Mouse (Mus musculus) neural tube, embryonic 12.5 days (tissue): ENCODE results near the gene Unc13c. TPM values are rescaled to one million over a fixed set of nuclear protein-coding genes. Genes with fewer than 3 reads are reported as not detected.

ENCODE experiments used
- ATAC-seq: fragments of 200-750 bp; cut with Nextera tagmentation; 2 replicates; pipeline ENCODE4 v1.8.0; 2017; ENCODE audit warnings: low read depth, mild to moderate bottlenecking, moderate TSS enrichment, moderate library complexity; ENCODE audit not compliant: low FRiP score
- H3K27ac ChIP-seq: fragments of 300-500 bp; sonication (generic); 2 replicates; pipeline ENCODE4 v1.5.1; 2016
- H3K27me3 ChIP-seq: fragments of 300-500 bp; sonication (generic); replicated peaks from 2 replicates; pipeline ENCODE4 v1.6.1; 2016; ENCODE audit warnings: mild to moderate bottlenecking
- H3K36me3 ChIP-seq: fragments of 300-500 bp; sonication (generic); 2 replicates; pipeline ENCODE4 v1.6.1; 2016; ENCODE audit warnings: mild to moderate bottlenecking
- H3K4me1 ChIP-seq: fragments of 300-500 bp; sonication (generic); 2 replicates; pipeline ENCODE4 v1.6.1; 2016
- H3K4me2 ChIP-seq: fragments of 300-500 bp; sonication (generic); replicated peaks from 2 replicates; pipeline ENCODE4 v1.6.1; 2016; ENCODE audit warnings: mild to moderate bottlenecking
- H3K4me3 ChIP-seq: fragments of 300-500 bp; sonication (generic); 2 replicates; pipeline ENCODE4 v1.5.1; 2016
- H3K9ac ChIP-seq: fragments of 300-500 bp; sonication (generic); 2 replicates; pipeline ENCODE4 v1.6.1; 2016; ENCODE audit warnings: mild to moderate bottlenecking
- H3K9me3 ChIP-seq: fragments of 300-500 bp; sonication (generic); 2 replicates; pipeline ENCODE4 v1.6.1; 2016; ENCODE audit warnings: mild to moderate bottlenecking
- WGBS: fragments of 180-500 bp; shearing (Covaris S2); methylation state at CpG from one replicate; pipeline ENCODE4 v1.1.7; 2016; 5-methylcytosine and 5-hydroxymethylcytosine counted together
- polyA plus RNA-seq: library from polyadenylated mRNA; unstranded; fragments of >200 nt; fragmentation: Nextera tagmentation; extraction: Ambion mirVana; gene quantifications from 2 replicates; pipeline ENCODE4 v1.2.1, GENCODE M21; 2016

The Unc13c gene
- polyA plus RNA-seq, 1 experiment from 2014 or later: 0.67 TPM

DNA sequence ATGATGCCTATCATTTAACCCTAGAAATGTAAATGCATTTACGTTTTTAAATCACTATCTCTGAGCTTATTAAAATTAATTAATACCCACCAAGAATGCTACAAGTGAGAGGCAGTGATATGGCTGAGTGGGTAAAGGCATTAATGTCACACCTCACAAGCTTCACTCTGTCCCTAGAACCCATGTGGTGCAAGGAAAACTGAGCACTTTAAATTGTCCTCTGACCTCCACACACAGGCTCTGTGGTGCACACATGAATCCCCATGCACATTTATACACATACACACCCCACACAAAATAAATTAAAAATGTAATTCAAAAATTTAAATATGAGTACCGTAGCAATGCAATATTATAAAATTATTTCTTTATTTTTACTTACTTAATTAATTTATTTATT is 287.2 kb downstream of the Unc13c start:
- Histone ChIP-seq H3K4me1 (no peaks in the 10 kb centered on the region), H3K9me3 (no peaks in the 10 kb centered on the region), H3K27me3 (no peaks in the 10 kb centered on the region), H3K9ac (no peak overlapping the region), H3K27ac (no peak overlapping the region), H3K36me3 (no peaks in the 10 kb centered on the region), H3K4me2 (no peak overlapping the region), H3K4me3 (no peak overlapping the region)
- 92% methylated on average over 2 of the region's 2 CpGs for WGBS
- no peak for ATAC-seq

DNA sequence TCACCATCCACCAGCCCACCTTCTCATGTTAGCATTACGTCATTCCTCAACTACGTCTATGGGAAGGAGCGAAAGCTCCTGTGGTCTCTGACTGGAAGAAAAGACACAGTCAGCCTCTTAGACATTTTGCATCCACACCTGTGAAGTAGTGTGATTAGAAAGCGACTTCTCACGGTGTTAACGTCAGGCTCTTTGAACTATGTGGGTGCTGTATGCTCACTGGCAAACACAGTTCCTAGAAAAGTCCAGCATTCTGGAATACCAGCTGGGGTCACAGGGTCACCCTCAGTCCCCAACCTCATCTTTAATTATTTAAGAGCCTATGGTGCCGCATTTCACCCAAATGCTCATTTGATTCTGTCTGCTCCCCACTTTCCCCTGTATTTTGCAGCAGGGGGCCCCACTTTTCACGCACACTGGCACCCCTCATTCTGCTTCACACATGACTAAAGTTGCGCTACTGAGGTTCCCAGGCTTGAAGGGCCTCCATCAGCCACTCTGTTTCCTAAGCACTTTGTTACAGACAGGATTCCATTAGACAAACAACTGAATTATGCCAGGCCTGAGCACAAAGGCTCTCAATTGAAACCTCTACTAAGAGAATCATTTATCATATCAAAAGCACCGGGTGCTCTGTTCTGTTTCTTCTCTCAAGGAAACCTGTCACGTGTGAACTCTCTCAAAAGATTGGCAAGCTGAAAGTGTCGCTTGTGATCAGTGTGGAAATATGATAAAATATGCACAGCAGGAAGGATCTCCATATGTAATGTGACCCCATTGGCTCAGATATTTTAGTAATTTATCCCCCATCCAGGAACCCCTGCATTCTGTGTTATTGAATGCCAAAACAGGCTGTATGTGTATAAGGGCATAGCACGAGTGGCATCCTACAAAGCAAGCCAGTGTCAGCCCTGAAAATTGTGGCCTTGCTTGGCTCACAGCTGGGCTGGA is 287.9 kb downstream of the Unc13c start:
- no peaks in the 10 kb centered on the region for H3K27me3 ChIP-seq
- H3K4me2 ChIP-seq: no peak overlapping the region
- H3K27ac ChIP-seq: no peak overlapping the region
- no peak overlapping the region for H3K9ac ChIP-seq
- no peaks in the 10 kb centered on the region for H3K36me3 ChIP-seq
- H3K4me3 ChIP-seq: no peak overlapping the region
- 68% methylated on average over 13 of the region's 13 CpGs for WGBS
- no peaks in the 10 kb centered on the region for H3K4me1 ChIP-seq
- ATAC-seq: no peak
- no peaks in the 10 kb centered on the region for H3K9me3 ChIP-seq

DNA sequence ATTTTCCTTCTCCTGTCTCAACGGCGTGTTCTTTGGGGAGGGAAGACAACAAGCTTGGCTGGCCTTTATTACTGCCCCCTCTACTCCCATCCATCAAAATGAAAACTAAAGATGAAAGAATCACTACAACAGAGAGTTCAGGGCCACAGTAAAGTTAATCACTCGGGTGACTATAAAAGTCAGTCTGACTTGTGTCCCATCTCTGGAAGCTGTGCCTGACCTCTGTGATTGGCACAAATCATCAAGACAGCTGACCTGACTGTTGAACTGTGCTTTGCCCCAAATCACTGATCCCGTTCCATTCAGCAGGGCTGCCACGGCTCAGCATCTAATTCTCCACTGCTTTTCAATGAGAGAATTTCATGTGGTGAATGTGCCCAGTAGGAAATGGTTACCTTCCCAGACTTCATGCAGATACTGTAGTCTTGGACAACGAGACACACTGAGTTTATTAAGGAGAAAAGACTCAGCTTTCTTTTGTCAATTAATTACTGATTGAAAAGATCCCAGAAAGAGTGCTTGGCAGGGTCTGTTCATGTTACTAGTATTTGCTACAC is 297.0 kb downstream of the Unc13c start:
- no peak for ATAC-seq
- Histone ChIP-seq H3K9ac (no peak overlapping the region), H3K27me3 (no peaks in the 10 kb centered on the region), H3K4me2 (no peak overlapping the region), H3K4me1 (no peaks in the 10 kb centered on the region), H3K36me3 (no peaks in the 10 kb centered on the region), H3K9me3 (no peaks in the 10 kb centered on the region), H3K27ac (no peak overlapping the region), H3K4me3 (no peak overlapping the region)
- 13% methylated on average over 6 of the region's 6 CpGs for WGBS

DNA sequence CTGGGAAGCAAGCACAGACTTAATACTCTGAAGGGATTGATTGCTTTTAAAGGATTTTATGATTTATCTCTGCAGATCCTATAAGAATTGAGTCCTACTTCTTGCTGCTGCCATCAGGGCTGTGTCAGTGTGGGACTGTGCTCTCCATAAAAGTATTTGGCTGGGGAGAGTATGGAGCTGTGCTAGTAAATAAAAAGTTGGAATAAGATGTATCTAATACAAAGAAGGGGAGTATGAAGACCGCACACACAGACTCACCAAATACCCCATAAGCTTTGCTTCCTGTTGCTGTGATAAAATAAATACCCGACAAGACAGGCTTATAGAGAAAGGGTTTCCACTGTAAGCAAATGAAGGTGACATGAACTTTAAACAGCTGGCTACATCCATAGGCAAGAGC is 298.7 kb downstream of the Unc13c start:
- H3K9ac ChIP-seq: no peak overlapping the region

DNA sequence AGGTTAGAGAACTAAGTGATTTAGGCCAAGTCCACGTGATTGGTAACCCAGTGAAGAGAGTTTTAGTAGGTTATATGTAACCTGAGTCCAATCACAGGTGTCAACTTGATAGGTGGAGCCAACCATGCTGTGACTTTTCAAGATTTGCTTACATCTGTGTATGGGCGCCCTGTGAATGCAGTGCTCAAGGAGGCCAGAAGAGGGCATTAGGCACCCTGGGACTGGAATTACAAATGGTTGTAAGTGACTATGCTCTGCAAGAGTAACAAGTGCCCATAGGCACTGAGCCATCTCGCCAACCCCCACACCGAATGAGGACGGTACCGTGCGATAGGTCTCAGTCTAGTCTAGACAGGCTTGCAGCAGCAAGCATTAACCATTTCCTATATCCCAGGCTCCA is 305.9 kb downstream of the Unc13c start:
- no peaks in the 10 kb centered on the region for H3K27me3 ChIP-seq
- no peak overlapping the region for H3K9ac ChIP-seq
- H3K4me2 ChIP-seq: no peak overlapping the region
- no peak for ATAC-seq
- 89% methylated on average over 7 of the region's 7 CpGs for WGBS
- no peak overlapping the region for H3K4me3 ChIP-seq
- H3K4me1 ChIP-seq: peaks cover 8% of the 10 kb centered on the region; the same call in 1 of the 2 replicates
- no peaks in the 10 kb centered on the region for H3K36me3 ChIP-seq
- H3K27ac ChIP-seq: no peak overlapping the region
- H3K9me3 ChIP-seq: no peaks in the 10 kb centered on the region

More for the DNA sequence above, 298.7 kb downstream of the Unc13c start:
- H3K9me3 ChIP-seq: no peaks in the 10 kb centered on the region
- no peaks in the 10 kb centered on the region for H3K27me3 ChIP-seq
- no peaks in the 10 kb centered on the region for H3K36me3 ChIP-seq
- H3K4me3 ChIP-seq: no peak overlapping the region
- no peaks in the 10 kb centered on the region for H3K4me1 ChIP-seq
- 85% methylated on average over 2 of the region's 2 CpGs for WGBS
- H3K4me2 ChIP-seq: no peak overlapping the region
- no peak overlapping the region for H3K27ac ChIP-seq
- no peak for ATAC-seq

DNA sequence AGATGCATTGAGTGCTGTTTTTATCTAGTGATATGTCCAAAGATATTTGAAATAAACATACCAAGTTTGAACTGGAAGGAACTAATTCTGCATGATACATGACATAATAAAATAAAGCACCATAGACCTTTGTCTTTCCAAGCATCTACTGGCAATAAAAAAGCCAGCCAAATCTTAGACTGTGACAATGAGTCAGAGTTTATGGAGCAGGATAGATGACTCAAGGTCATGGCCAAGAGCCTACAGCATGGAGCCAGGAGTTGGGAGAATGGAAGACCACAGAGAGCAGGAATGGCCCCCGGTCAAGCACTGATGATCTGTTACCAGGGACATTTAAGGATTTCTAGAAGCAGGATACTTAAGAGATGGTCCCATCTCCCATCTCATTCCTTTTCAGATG is 319.7 kb downstream of the Unc13c start:
- Histone ChIP-seq H3K9me3 (no peaks in the 10 kb centered on the region), H3K36me3 (no peaks in the 10 kb centered on the region), H3K9ac (no peak overlapping the region), H3K4me3 (no peak overlapping the region), H3K27ac (no peak overlapping the region), H3K27me3 (no peaks in the 10 kb centered on the region), H3K4me1 (no peaks in the 10 kb centered on the region), H3K4me2 (no peak overlapping the region)
- no peak for ATAC-seq
- WGBS: 94% methylated on average over 1 of the region's 1 CpGs

DNA sequence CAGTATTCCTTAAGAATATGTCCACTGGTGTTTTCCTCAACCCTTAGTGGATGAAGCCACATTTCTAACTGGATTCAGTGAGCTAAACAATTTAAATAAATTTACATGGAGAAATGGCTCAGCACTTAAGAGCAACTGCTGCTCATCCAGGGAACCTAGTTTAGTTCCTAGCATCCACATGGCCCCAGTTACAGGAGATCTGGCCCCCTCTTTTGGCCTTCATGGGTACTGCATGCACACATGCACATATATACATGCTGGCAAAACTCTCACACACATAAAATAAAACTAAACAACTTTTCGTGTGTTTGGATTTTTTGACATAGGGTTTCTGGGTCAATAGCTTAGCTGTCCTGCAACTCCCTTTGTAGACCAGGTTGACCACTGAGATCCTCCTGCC is 330.6 kb downstream of the Unc13c start:
- Histone ChIP-seq H3K4me2 (no peak overlapping the region), H3K27me3 (no peaks in the 10 kb centered on the region), H3K36me3 (no peaks in the 10 kb centered on the region), H3K27ac (no peak overlapping the region), H3K9ac (no peak overlapping the region), H3K9me3 (no peaks in the 10 kb centered on the region), H3K4me1 (no peaks in the 10 kb centered on the region), H3K4me3 (no peak overlapping the region)
- no peak for ATAC-seq
- WGBS: 97% methylated on average over 1 of the region's 1 CpGs

DNA sequence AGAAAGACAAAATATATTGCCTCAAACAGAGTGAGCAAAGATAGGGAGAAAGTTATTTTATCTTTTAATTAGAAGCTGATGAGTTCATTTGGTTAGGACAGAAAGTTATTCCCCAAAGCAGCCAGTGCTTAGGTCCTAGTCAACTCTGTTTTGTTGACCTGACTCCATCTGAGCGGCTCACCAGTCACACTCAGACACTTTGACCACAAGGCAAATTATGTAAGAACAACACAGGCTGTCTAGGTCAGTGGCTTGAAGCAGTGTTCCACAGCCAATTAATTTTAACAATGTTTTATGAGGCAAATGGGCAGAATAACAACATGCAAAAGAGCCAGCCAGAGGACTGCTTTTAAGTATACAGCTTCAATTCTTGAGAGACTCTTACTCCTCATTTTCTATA is 343.6 kb downstream of the Unc13c start:
- H3K9ac ChIP-seq: no peak overlapping the region
- no peaks in the 10 kb centered on the region for H3K27me3 ChIP-seq
- H3K4me2 ChIP-seq: no peak overlapping the region
- H3K27ac ChIP-seq: no peak overlapping the region
- H3K9me3 ChIP-seq: no peaks in the 10 kb centered on the region
- WGBS: 67% methylated on average over 1 of the region's 1 CpGs
- H3K36me3 ChIP-seq: no peaks in the 10 kb centered on the region
- no peak for ATAC-seq
- no peak overlapping the region for H3K4me3 ChIP-seq
- no peaks in the 10 kb centered on the region for H3K4me1 ChIP-seq

DNA sequence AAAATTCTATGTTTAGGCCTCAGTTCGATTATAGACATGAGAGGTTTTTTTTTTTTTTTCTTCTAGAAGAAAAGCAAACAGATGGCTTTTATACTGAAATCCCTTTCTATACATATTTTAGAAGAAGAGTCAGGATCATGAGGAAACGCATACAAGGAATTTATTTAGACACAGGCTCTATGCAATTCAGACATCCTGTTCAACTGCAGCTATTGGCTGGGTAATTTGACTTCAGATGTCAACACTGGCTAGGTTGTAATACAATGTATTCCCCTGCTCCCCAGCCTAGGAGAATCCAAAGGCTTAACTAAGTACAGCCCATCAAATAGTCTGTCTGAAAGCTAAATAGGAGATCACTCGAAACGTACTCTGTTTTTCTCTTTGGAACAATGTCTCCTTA is 355.9 kb downstream of the Unc13c start:
- H3K9ac ChIP-seq: no peak overlapping the region
- no peak overlapping the region for H3K4me3 ChIP-seq
- no peak overlapping the region for H3K4me2 ChIP-seq
- H3K27me3 ChIP-seq: no peaks in the 10 kb centered on the region
- H3K9me3 ChIP-seq: no peaks in the 10 kb centered on the region
- ATAC-seq: no peak
- no peak overlapping the region for H3K27ac ChIP-seq
- H3K36me3 ChIP-seq: no peaks in the 10 kb centered on the region
- no peaks in the 10 kb centered on the region for H3K4me1 ChIP-seq
- WGBS: 84% methylated on average over 4 of the region's 4 CpGs

DNA sequence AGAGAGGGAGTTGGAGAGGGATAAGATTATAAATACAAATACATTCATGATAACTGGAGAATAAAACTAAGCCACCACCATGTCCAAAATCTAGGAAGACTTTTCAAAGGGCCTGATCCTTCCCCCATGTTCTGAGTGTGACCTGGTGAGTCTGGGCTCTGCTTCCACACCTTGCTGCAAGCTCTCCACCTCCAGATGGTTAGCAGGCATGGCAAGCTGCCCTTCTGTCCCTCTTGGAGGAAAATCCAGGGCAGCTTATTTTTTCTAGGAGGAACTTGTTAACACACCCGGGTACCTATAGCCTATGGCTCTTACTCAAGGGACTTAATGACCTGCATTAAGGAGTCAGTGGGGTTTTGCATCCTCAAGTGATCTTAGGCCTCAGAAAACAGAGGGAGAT is 364.8 kb downstream of the Unc13c start:
- H3K4me3 ChIP-seq: no peak overlapping the region
- H3K4me1 ChIP-seq: no peaks in the 10 kb centered on the region
- no peak overlapping the region for H3K9ac ChIP-seq
- H3K27ac ChIP-seq: no peak overlapping the region
- H3K9me3 ChIP-seq: no peaks in the 10 kb centered on the region
- H3K4me2 ChIP-seq: no peak overlapping the region
- no peaks in the 10 kb centered on the region for H3K27me3 ChIP-seq
- 75% methylated on average over 1 of the region's 1 CpGs for WGBS
- no peak for ATAC-seq
- H3K36me3 ChIP-seq: no peaks in the 10 kb centered on the region

DNA sequence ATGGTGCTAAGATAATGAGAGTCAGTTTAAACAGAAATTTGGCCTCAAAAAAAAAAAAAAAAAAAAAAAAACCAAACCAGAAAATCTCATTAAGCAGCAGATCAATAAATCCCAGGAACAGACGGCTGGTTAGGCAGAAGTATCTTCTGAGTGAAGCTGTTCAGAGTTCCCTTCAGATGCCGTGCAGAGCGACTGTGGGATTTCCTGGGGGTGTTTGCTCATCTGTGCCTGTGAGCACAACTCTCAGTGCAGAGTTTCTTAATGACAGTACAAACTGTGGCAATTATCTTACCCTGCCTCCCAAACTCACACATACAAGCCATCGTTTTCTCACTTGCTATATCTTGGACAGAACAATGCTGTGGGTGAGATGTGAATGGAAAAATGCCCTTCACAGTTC is 403.2 kb downstream of the Unc13c start:
- Histone ChIP-seq H3K9me3 (0 out of 2 replicates have a peak, but pooled peaks cover 4% of the 10 kb centered on the region), H3K4me1 (no peaks in the 10 kb centered on the region), H3K36me3 (no peaks in the 10 kb centered on the region), H3K27me3 (no peaks in the 10 kb centered on the region), H3K9ac (no peak overlapping the region), H3K4me2 (no peak overlapping the region), H3K4me3 (no peak overlapping the region), H3K27ac (no peak overlapping the region)
- no peak for ATAC-seq
- 64% methylated on average over 4 of the region's 4 CpGs for WGBS

DNA sequence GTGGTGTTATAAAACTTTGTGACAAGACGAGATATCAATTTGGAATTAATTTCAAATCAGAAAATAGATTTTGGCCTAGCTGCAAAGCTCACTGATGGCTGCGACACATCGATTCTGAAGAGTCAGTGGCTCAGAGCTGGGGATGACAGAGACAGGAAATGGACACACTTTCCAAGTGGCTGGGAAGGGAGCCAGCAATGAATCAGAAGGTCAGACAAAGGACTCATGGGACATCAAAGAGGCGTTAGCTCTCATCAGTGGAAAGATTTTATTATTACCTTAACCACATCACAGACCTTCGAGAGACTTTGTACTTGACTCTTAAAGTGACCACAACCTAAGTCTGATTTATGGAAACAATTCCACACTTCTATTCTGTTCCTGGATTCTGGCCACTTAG is 408.7 kb downstream of the Unc13c start:
- WGBS: 56% methylated on average over 5 of the region's 5 CpGs
- H3K4me3 ChIP-seq: no peak overlapping the region
- ATAC-seq: no peak
- H3K36me3 ChIP-seq: no peaks in the 10 kb centered on the region
- no peak overlapping the region for H3K9ac ChIP-seq
- H3K27me3 ChIP-seq: no peaks in the 10 kb centered on the region
- no peaks in the 10 kb centered on the region for H3K9me3 ChIP-seq
- H3K4me2 ChIP-seq: no peak overlapping the region
- H3K27ac ChIP-seq: no peak overlapping the region
- no peaks in the 10 kb centered on the region for H3K4me1 ChIP-seq

DNA sequence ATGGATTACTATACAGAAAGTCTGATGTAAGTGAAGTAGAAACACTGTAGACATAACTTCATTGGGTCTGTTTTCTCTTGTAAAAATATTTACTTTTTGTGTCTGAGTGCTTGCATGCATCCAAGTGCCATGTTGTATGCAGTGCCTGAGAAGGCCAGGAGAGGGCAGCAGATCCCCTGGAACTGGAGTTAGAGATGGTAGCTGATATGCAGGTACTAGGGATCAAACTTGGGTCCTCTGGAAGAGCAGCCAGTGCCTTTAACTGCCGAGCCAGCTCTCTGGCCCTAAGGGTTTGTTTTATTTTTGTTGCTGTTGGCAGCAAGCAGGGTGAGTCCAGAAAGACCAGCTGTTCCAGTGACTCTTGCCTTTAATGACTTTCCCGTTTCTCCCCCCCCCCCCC is 411.0 kb downstream of the Unc13c start:
- WGBS: 61% methylated on average over 2 of the region's 2 CpGs
- Histone ChIP-seq H3K4me2 (no peak overlapping the region), H3K9me3 (no peaks in the 10 kb centered on the region), H3K4me1 (no peaks in the 10 kb centered on the region), H3K36me3 (no peaks in the 10 kb centered on the region), H3K27ac (no peak overlapping the region), H3K9ac (no peak overlapping the region), H3K27me3 (no peaks in the 10 kb centered on the region), H3K4me3 (no peak overlapping the region)
- ATAC-seq: no peak
